Mouse (Mus musculus): ENCODE measurements around the gene 2610507B11Rik.
"Not testable (repeated sequence)": the region's sequence is repeated elsewhere in the genome, so short reads cannot be mapped to it uniquely, and the experiment has no call there.

GRCm38 (mm10) chr11:78276169-78276568 lies 14.6 kb downstream of the 2610507B11Rik start:
- not testable (repeated sequence) for TF ChIP-seq EP300 (IDR thresholded peaks at IDR 0.05)
- peak; percentile 43 for TF ChIP-seq CTCF (IDR thresholded peaks at IDR 0.05)
